Mouse (Mus musculus): ENCODE data around the gene Psmd12.

Psmd12 gene

DNA sequence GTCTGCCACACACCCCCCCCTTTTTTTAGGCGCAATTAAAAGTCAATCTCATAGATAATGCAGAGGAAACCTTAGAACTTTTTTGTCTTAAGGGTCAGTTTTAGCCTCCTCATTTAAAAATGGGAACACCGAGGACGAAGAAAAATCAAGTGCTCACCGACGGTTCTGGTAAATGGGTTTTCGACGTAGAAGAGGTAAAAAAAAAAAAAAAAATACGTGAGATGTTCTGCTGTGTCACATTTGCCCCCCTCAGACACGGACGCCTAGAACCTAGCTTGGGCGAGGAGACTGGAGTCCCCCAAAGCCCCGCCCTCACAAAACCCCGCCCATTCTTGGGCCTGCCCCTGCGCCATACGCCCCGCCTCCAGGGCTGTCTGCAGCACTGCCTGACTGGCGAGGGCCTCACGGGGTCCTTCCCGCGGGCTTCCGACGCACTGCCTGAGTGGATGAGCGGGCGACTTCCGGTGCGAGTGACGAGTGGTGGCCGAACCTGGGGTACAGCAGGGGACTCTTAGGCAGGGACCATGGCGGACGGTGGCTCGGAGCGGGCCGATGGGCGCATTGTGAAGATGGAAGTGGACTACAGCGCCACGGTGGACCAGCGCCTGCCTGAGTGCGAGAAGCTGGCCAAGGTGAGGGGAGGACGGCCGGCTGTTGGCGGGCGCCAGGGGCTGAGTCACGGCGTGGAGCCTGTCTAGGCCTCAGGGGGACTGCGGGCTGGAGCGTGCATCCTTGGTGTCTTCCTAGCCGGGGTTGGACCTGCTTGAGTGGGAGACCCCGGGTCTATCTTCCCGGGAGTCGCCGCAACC, at the start of gene Psmd12:
Gene Psmd12 (plus strand): TSS at position 432 of the 809 bp plus-strand sequence.
- peak; percentile 99 for DNase-seq (ENCODE audit: extremely low spot score)

DNA sequence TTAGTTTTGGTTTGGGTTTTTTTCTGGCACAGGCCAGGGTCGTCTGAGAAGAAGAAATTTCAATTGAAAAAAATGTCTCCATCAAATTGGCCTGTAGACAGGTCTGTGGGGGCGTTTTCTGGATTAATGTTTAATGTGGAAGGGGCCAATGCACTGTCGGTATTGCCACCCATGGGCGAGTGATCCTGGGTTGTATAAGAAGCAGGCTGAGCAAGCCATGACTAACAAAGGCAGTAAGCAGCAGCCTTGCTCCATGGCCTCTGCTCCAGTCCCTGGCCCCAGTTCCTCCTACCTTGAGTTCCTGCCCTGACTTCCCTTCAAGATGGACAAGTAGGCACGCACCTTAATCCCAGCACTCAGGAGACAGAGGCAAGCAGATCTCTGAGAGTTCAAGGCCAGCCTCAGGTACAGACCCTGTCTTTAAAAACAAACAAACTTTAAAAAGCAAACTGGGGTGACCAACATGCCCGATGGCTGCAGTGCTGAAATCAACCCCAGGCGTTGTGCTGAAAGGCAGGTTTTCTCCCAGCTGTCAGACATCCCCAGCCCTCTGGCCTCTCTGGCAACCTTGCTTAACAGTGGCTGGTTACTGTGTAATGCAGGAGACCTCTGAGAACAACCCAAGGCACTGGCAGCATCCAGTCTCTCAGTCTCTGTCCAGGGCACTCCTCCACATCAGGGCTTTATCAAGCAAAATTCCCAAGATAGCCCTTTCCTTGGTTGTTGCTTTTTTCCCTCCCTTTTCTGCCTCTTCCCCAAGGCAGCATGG, 47.9 kb upstream of the Psmd12 start:
- DNase-seq (ENCODE audit: extremely low spot score): no peak

DNA sequence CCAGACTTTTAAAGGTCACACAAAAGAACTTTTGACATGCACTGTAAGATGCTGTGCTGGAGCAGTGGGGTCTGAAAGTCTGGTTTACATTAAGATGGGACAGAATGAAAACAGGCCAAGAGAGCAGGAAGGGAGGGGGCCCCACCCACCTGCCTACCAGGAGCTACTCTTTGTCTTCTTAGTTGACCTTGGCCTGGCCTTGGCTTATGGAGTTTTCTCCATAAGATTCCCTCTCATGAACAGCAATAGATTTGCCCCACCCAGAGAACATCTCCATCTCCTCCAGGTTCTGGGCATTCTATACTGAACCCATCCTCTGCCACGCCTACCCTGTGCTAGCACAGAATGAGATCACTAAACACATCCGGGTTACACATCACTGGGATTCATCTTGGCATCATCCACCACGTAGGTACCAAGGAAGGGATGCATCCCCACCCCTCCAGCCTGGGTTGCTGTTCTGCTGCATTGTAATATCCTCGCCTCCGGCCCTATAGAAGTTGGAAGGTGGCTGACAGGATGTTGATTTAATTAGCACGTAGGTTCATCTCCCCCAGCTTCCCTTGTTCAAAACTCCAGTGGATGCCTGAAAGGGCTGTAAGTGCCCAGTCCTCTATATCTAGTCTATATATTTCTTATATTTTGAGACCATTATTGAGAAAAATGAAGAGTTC, 43.4 kb upstream of the Psmd12 start:
- no peak for DNase-seq (ENCODE audit: extremely low spot score)

GRCm38 (mm10) chr11:107437723-107438122, 41.6 kb upstream of the Psmd12 start:
- no peak for DNase-seq (ENCODE audit: extremely low spot score)

- DNase-seq (ENCODE audit: extremely low spot score): no peak
Observed at GRCm38 (mm10) chr11:107438140-107438539, 41.1 kb upstream of the Psmd12 start.

DNA sequence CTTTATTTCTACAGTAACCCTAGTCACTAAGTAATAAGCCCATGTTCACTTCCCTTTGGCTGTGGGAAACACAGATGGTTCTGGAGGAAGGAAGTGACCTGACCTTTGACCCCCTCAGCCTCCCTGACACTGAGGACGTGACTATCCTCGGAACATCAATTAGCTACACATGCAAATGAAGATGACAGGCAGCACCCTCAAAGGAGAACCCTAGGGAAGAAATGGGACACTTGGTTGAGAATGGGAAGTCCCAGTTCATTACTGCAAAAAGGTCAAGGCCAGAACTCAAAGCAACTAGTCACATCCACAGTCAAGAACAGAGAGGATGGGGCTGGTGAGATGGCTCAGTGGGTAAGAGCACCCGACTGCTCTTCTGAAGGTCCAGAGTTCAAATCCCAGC, 38.2 kb upstream of the Psmd12 start:
- DNase-seq (ENCODE audit: extremely low spot score): no peak

DNA sequence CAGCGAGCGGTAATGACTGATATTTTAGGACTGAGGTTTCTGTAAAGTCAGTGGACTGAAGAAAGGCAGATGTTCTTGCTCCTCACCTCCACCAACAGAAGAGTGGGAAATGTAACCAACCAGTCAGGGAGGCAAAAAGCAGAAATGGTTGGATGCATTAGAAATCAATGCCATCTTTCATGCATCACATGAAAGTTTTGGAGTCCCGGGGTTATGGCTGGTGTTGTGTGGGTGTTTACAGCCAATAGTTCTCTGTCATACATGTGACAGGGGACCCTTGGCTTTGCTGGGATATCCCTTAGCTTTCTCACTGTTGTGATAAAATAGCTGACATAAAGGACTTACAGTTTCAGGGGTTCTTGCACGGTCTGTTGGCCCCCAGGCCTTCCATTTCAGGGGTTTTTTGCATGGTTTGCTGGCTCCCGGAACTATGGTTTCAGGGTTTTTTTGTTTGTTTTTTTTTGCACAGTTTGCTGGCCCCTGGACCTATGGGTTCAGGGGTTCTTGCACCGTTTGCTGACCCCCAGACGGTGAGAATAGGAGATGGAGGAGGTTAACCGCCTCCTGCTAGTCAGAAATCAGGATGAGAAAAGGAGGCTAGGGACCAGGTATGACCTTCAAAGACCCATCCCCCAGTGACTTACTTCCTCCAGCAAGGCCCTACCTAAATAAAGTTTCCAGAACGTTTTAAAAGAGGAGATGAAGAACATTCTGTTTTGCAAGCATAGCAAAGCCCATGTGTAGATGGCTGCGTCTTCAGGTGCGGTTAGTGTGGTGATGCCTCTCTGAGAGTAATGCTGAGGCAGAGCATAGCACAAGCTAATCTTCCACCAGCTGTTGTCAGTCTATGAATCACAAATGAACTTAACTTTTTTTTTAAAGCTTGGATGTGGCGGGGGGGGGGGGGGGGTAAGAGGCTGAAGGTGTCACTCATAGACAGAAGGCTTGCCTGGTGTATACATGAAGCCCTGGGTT, 35.9 kb upstream of the Psmd12 start:
- no peak for DNase-seq (ENCODE audit: extremely low spot score)

DNA sequence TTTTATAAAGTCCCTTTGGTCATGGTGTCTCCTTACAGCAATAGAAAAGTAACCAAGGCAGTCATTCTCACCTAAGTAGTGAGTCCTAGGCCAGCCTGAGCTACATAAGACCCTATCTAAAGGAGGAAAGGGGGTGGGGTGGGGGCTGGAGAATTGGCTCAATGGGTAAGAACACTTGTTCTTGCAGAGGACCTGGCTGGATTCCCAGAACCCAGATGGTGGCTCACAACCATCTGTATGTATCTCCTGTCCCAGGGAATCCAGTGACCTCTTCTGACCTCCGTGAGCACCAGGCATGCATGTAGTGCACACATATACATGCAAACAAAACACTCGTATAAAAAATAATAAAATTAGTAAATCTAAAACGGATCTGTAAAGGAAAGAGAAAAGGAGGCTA, 33.6 kb upstream of the Psmd12 start:
- DNase-seq (ENCODE audit: extremely low spot score): no peak

DNA sequence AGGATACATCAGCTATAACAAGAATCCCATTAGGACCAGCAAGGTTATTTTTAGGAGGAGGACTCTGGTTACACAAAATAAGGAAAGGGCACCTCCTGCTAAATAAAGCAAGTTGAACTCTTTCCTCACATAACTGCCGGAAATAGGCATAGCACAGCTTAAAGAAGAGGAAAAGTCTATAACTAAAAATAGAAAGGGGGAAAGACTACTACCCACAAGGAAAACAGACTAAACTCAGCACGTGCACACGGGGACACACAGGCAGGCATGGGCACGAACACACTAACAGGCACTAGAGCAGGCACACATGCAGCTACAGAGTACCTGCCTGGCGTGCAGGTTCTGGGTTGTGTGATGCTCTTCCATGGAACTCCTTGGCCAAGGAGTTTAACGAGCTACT, 32.6 kb upstream of the Psmd12 start:
- no peak for DNase-seq (ENCODE audit: extremely low spot score)

DNA sequence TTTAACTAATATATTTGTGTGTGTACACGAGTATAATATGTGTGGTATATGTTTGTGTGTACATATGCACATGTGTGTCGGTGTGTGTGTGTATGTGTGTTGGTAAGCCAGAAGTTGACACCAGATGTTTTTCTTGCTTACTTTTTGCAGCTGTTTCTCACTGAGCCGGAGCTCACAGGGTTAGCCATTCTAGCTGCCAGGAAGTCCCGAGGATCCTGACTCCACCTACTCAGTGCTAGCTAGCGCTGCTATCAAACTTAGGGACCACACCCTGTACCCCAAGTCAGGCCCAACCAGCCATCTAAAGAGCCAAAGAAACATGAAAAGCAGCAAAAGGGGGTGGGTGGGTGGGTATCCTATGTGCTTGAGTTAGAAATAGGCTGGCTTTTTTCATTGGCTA, 31.9 kb upstream of the Psmd12 start:
- no peak for DNase-seq (ENCODE audit: extremely low spot score)

GRCm38 (mm10) chr11:107447915-107448314, 31.4 kb upstream of the Psmd12 start:
- DNase-seq (ENCODE audit: extremely low spot score): no peak

DNA sequence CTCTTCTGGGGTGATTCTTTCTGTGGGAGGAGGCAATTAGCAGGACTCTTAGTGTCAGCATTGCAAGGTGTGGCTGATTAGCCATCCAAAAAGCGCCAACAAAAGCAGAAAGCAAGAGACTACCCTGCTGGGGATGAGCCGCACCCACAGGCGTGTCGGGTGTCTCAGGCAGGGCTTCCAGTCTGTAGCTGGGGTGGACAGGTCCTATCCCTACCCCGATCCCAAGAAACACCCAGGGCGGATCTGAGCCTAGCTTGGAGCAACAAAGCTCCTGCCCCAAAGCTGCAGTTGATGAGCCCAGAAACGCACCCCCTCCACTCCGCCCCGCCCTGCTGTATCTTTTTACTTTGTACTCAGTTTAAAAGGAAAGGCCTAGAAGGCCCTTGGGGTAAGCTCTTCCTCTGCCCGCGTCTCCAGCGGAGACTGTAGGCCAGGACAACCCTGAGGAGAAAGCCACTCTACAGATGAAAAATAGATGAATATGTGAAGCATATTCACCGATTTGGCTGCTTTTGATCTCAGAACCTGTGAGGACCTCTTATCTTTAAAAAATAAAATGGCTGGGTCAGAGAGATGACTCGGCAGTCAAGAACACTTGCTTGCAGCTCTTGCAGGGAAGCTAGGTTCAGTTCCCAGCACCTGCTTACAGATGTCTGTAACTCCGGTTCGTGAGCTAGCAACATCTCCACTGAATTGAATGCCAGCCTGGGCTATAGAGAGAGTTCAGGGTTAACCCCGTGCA, 29.9 kb upstream of the Psmd12 start:
- DNase-seq (ENCODE audit: extremely low spot score): no peak

GRCm38 (mm10) chr11:107450097-107450496, 29.2 kb upstream of the Psmd12 start:
- no peak for DNase-seq (ENCODE audit: extremely low spot score)

DNA sequence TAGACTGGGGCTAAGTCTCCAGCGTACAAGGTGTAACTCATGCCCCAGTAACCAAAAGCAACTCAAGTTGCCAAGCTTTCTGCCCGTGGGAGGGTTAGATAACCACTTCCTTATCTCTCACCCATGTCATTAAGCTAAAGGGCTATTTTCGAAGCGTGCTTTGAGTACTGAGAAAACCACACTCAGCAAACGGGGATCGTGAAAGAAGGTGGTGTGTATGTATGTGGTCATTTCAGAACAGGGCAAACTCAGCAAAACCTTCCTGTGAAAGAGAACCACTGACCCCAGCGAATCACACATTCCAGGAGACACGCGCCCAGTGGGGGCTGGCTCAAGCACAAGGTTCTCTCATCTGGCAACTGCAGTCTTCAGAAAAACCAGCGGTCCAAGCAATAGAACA, 28.2 kb upstream of the Psmd12 start:
- no peak for DNase-seq (ENCODE audit: extremely low spot score)

DNA sequence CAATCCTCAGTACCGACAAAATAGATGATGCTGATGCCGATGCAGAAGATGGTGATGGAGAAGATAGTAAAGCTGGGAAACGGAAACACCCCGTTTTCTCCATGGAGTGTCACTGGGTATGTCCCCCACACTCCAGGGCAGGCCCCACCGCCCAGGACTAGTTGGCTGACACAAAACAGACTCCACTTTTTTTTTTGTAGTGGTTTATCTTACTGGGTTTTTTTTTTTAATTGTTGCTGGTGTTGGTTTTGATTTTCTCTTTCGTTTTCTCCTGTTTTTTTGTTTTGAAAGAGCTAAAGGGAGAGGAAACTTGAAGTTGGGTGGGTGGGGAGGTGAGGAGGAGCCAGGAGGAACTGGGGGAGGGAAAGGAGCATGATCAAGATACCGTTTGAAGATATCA, 27.2 kb upstream of the Psmd12 start:
- DNase-seq (ENCODE audit: extremely low spot score): no peak

DNA sequence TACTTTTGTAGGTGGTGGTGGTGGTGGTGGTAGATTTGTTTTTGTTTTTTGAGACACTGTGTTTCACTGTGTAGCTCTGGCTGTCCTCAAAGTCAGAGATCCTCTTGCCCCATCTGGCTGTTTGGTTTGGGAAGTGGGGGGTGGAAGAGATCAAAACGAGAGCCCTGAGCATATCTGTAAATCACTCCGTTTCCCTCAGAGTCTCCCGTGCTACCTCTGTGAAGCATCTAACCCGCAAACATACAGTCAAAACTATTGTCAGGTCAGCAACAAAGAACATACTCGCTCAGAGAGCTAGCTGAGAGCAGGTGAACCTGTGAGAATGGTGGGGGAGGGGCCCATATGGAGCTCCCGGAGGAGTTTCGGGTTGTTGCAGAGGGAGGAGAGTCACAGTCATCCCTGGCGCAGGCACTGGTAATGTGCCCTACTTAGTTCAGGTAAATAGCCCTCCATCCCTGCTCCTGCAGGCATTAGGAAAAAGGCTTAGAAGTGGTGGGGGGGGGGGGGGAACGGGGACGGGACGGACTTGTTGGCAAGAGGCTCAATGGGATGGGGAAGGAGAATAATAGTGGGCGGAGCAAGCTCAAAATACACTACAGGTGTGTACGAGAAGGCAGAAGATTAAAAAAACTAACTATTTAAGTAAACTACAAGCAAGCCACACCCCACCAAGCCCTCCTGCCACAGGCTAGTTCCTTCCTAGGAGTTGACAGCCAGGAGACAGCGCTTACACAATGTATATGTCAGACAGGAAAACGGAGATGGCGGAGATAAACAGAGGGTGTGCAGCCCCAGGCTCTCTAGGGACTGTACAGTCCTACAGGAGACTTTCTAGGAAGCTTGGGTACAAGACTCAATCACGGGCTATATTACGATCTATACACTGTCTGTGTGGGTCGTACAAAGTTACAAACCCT, 24.5 kb upstream of the Psmd12 start:
- no peak for DNase-seq (ENCODE audit: extremely low spot score)

- no peak for DNase-seq (ENCODE audit: extremely low spot score)
Observed at GRCm38 (mm10) chr11:107457282-107457681, 22.0 kb upstream of the Psmd12 start.

- DNase-seq (ENCODE audit: extremely low spot score): no peak
Observed at GRCm38 (mm10) chr11:107458286-107458685, 21.0 kb upstream of the Psmd12 start.

DNA sequence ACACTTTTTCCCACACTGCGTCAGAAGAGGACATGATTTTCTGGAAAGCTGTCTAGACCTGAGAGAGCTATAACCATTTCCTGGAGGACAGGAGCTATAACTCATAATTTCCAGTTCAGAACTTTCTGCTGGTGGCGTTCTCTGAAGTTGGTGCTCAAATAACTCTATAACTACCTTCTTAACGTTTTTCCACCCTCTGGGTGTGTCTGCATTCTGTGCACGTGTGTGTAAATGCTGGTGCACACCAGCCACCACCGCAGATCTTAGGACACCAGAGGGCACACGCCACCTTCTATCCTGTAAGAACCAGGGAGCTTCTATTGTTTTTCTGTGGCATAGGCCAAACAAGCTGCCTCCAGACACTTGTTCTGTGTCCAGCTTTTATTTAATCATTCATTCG, 20.3 kb upstream of the Psmd12 start:
- no peak for DNase-seq (ENCODE audit: extremely low spot score)

- no peak for DNase-seq (ENCODE audit: extremely low spot score)
Observed at GRCm38 (mm10) chr11:107459828-107460227, 19.5 kb upstream of the Psmd12 start.
